8 mouse cellular contexts compared by ENCODE assay signal in genomic region chr3:88552676-88553524, GRCm38 (mm10). TPM values are rescaled to one million over a fixed set of nuclear protein-coding genes. Genes with fewer than 3 reads are reported as not detected.
DNase-seq lines count a peak whose midpoint lies in the region; ATAC-seq lines count a peak whose summit lies in the region.

Lamtor2 (minus strand) TSS chr3:88553074.

- intact Hi-C loops in gastrocnemius, postnatal 14 days (cut with DNase I; ENCODE audit: low total_unique reads), result no loop called here
- intact Hi-C loops in left cerebral cortex, postnatal 10 days (cut with DNase I), result no loop called here

- ATAC-seq in inflammation-experienced regulatory T-cells, adult 6 months, result peak; percentile 89
- ATAC-seq in megakaryocyte-erythroid progenitor cell, adult 5-6 weeks (replicated peaks; ENCODE audit: low FRiP score, low TSS enrichment, poor library complexity, severe bottlenecking), result peak; percentile 91

- DNase-seq in adrenal gland, adult (ENCODE audit: inconsistent age in 2 of 2, low spot score in 1 of 2), result peak; percentile 99
- peak; percentile 100 for DNase-seq in embryo, embryonic 10.5 days (ENCODE audit: low spot score)
- DNase-seq in gastrocnemius, postnatal 14 days, result peak; percentile 99
- DNase-seq in left cerebral cortex, postnatal 10 days (ENCODE audit: extremely low spot score in 1 of 2, low spot score in 2 of 2), result peak; percentile 98 to 99
- peak; percentile 98 for DNase-seq in right cerebral cortex, postnatal 25 days
- peak; percentile 96 to 97 for DNase-seq in urinary bladder, postnatal 4 days (ENCODE audit: low spot score in 2 of 2)

RNA-seq across cellular contexts. Expression of gene Lamtor2, which starts in this region (rescaled TPM):
- total RNA-seq in gastrocnemius, postnatal 14 days (2021), result 10 to 100 TPM; 78.3 to 80.4 TPM
- polyA plus RNA-seq in inflammation-experienced regulatory T-cells, adult 6 months (2017; shearing (Covaris generic)), result 100 to 1,000 TPM; 149 to 189 (median 187) TPM
- total RNA-seq in left cerebral cortex, postnatal 10 days (2021), result 100 to 1,000 TPM; 109 to 110 TPM
- total RNA-seq in megakaryocyte-erythroid progenitor cell, adult 5-6 weeks (2014; fragmentation: Nextera tagmentation), result 36.4 and 68.6 TPM in 2 replicates
- total RNA-seq in megakaryocyte-erythroid progenitor cell, adult 5-6 weeks (2017), result 57.0 and 87.8 TPM in 2 replicates

Comparison
In these comparisons a context has a peak if more than half of its experiments do, and no peak if none do; other contexts are left out.
1. Peak in every context shown above with its lines: DNase-seq and ATAC-seq.